Mouse (Mus musculus): Measurements from ENCODE around the gene Secisbp2. TPM values are rescaled to one million over a fixed set of nuclear protein-coding genes. Genes with fewer than 3 reads are reported as not detected.
A peak's percentile ranks its signal among the peaks of the same experiment; 100 is the strongest.

The Secisbp2 gene
- polyA plus RNA-seq, 1 experiment from 2014 or later, result 25.9 TPM

DNA sequence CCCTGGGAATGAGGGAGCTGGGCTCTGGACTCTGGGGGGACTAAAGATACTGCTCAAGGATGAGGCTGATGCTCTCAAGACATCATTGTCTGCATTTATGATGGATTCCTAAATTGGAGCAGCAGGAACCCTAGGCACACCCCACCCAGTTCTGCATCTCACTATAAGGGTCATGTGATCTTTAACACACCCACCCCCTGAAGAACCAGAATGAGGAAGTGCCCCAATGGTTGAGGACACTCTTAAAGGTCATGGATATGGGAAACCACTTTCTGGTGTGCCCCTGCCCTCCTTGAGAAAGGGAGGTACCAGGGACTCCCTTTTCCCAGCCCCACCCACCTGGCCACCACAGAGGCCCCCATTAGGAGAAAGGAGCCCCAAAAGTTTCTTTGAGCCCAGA is 45.0 kb downstream of the Secisbp2 start:
- Histone ChIP-seq H3K4me2 (no peak overlapping the region), H3K27me3 (no peaks in the 10 kb centered on the region), H3K4me3 (no peak overlapping the region), H3K4me1 (replicated peaks) (peaks cover 15% of the 10 kb centered on the region), H3K9me3 (replicated peaks) (no peaks in the 10 kb centered on the region), H3K9ac (no peak overlapping the region), H3K27ac (no peak overlapping the region), H3K36me3 (0 out of 2 replicates have a peak, but pooled peaks cover 1% of the 10 kb centered on the region)
- no peak for ATAC-seq (replicated peaks; ENCODE audit: insufficient number of reproducible peaks, insufficient read depth, low FRiP score, low read depth)

DNA sequence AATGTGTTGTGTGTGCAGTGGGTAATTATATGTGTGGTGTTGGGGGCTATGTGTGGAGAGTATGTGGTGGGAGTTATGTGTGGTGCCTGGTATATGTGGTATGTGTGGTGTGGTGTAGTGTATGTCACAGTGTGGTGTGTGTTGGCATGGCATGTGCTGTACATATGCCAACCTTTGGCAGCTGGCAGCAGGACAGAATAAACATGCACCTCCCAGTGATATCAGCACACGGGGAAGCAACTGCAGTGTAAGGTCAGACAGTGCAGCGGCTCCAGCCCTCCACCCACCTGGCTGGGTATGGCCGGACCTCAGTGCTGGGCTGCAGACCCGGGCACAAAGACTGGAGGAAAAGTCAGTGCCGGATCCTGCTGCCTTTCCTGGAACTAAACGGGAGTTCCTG is 46.0 kb downstream of the Secisbp2 start:
- Histone ChIP-seq H3K4me3 (no peak overlapping the region), H3K9ac (no peak overlapping the region), H3K9me3 (replicated peaks) (no peaks in the 10 kb centered on the region), H3K4me2 (0 out of 2 replicates have a peak overlapping the region, but pooled peaks have one; percentile 4), H3K4me1 (replicated peaks) (peaks cover 15% of the 10 kb centered on the region), H3K27me3 (no peaks in the 10 kb centered on the region), H3K27ac (peak overlapping the region; percentile 53), H3K36me3 (0 out of 2 replicates have a peak, but pooled peaks cover 6% of the 10 kb centered on the region)
- peak; percentile 65 for ATAC-seq (replicated peaks; ENCODE audit: insufficient number of reproducible peaks, insufficient read depth, low FRiP score, low read depth)
- 56% methylated on average over 6 of the region's 6 CpGs for WGBS

DNA sequence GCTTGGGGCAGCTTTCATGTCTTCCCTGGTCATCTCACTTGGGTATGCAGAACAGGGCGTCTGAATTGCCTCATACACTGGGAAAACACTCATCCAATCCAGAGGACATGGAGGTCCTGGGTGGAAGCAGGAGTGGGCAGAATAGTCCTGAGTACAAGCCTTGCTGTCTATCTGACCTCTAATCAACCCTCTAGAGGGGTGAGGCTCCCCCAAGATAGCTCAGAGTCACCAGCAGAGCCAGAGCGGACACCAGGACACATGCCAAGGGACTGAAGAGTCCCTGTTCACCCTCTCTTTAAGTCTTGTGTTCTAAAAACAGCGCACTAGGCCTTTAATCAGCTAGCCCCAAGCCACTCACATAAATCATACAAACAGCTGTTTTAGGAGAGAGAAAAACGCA is 46.4 kb downstream of the Secisbp2 start:
- no peaks in the 10 kb centered on the region for H3K27me3 ChIP-seq
- 39% methylated on average over 4 of the region's 4 CpGs for WGBS
- H3K27ac ChIP-seq, result peak overlapping the region; percentile 53
- 0 out of 2 replicates have a peak, but pooled peaks cover 6% of the 10 kb centered on the region for H3K36me3 ChIP-seq
- H3K4me1 ChIP-seq (replicated peaks), result peaks cover 15% of the 10 kb centered on the region
- 0 out of 2 replicates have a peak overlapping the region, but pooled peaks have one; percentile 4 for H3K4me2 ChIP-seq
- H3K4me3 ChIP-seq, result no peak overlapping the region
- ATAC-seq (replicated peaks; ENCODE audit: insufficient number of reproducible peaks, insufficient read depth, low FRiP score, low read depth), result peak; percentile 25; the same call in 1 of the 2 replicates
- H3K9ac ChIP-seq, result no peak overlapping the region
- H3K9me3 ChIP-seq (replicated peaks), result no peaks in the 10 kb centered on the region

DNA sequence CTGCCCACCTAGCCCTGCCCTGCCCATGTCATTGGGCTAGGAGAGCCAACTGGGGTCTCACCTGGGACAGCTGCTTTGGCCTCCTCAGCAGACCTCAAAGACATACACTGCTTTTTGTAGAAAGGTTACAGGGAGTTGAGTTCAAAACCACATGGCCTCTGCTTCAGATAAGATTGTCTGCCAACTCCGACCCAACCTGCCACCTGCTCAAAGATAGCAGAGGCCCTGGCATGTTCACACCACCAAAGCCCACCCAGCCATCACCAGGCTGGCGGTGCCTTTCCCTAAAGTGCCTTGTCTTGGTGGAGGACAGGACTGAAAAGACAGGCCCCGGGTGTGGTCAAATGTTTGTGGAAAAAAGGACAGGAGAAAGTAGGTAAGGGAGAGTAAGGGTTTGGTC is 46.8 kb downstream of the Secisbp2 start:
- no peak overlapping the region for H3K4me2 ChIP-seq
- peaks cover 15% of the 10 kb centered on the region for H3K4me1 ChIP-seq (replicated peaks)
- H3K9me3 ChIP-seq (replicated peaks), result no peaks in the 10 kb centered on the region
- whole genome bisulfite sequencing, result 44% methylated on average over 3 of the region's 3 CpGs
- 0 out of 2 replicates have a peak, but pooled peaks cover 6% of the 10 kb centered on the region for H3K36me3 ChIP-seq
- H3K27me3 ChIP-seq, result no peaks in the 10 kb centered on the region
- ATAC-seq (replicated peaks; ENCODE audit: insufficient number of reproducible peaks, insufficient read depth, low FRiP score, low read depth), result no peak
- H3K9ac ChIP-seq, result no peak overlapping the region
- peak overlapping the region; percentile 53 for H3K27ac ChIP-seq
- no peak overlapping the region for H3K4me3 ChIP-seq

DNA sequence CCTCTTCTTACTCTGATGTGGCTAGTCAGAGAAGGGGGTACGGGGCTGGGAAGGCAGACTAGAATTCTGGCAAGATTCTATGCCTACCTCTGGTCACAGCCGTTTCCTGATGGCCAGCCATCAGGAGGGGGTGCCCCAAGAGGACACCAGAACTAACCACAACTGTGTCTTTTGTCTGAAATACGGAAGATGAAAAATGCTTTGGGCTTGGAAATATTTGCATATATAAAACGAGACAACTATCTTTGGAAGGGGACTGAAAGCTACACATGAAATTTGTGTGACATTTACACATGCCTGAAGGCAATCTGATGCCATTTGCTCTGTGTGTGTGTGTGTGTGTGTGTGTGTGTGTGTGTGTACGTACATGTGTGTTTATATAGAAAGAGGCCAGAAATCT is 52.4 kb downstream of the Secisbp2 start:
- Histone ChIP-seq H3K27me3 (no peaks in the 10 kb centered on the region), H3K4me2 (no peak overlapping the region), H3K36me3 (0 out of 2 replicates have a peak, but pooled peaks cover 13% of the 10 kb centered on the region), H3K9ac (0 out of 2 replicates have a peak overlapping the region, but pooled peaks have one; percentile 10), H3K4me3 (no peak overlapping the region), H3K9me3 (replicated peaks) (no peaks in the 10 kb centered on the region), H3K27ac (no peak overlapping the region), H3K4me1 (replicated peaks) (no peaks in the 10 kb centered on the region)
- no peak for ATAC-seq (replicated peaks; ENCODE audit: insufficient number of reproducible peaks, insufficient read depth, low FRiP score, low read depth)
- 71% methylated on average over 5 of the region's 5 CpGs for WGBS

DNA sequence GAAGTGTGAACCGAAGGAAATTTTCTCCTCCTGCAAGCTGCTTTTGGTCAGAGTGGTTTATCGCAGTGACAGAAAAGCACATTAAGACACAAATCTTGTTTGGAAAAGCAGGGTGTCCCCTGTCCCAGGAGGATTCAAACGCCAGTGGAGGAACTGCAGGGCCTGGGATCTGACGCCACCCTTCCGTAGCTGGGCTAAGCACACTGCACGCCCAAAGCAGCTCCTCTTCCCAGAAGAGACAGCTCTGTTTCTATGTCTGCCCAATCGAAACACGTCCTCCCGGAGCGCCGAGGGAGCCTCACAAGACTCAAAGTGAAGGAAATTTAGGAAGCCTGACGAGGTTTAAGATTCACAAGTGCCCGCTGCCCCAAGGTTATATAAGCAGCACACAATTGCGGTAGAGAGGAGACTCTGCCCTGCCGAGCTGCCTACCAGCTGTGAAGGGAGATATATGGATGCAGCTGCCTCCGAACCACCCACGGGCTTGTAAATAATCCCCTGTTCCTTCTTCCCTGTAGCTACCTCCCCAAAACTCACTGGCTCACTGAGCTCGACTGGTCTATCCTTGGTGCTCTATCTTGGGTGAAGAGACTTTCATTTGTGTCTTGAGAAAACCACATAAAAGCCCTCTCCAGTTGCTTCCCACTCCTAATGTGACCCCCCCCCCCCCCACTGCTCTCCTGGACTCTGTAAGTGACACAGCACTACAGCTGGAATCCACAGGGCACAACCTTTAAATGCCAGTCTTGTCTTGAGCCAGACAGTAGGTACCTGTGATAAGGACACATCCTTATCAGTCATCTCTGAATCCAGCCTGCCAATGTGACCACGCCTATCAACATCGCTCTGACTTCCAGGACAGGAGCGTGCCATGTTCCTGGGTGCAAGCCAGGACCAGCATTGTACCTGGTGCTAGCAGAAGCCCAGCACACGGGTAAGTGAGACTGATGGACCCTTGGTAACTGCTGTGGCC is 54.7 kb downstream of the Secisbp2 start:
- H3K27ac ChIP-seq, result no peak overlapping the region
- no peaks in the 10 kb centered on the region for H3K27me3 ChIP-seq
- no peaks in the 10 kb centered on the region for H3K9me3 ChIP-seq (replicated peaks)
- WGBS, result 63% methylated on average over 22 of the region's 22 CpGs
- no peaks in the 10 kb centered on the region for H3K4me1 ChIP-seq (replicated peaks)
- H3K9ac ChIP-seq, result no peak overlapping the region
- H3K36me3 ChIP-seq, result 0 out of 2 replicates have a peak, but pooled peaks cover 13% of the 10 kb centered on the region
- no peak overlapping the region for H3K4me3 ChIP-seq
- H3K4me2 ChIP-seq, result no peak overlapping the region
- no peak for ATAC-seq (replicated peaks; ENCODE audit: insufficient number of reproducible peaks, insufficient read depth, low FRiP score, low read depth)

DNA sequence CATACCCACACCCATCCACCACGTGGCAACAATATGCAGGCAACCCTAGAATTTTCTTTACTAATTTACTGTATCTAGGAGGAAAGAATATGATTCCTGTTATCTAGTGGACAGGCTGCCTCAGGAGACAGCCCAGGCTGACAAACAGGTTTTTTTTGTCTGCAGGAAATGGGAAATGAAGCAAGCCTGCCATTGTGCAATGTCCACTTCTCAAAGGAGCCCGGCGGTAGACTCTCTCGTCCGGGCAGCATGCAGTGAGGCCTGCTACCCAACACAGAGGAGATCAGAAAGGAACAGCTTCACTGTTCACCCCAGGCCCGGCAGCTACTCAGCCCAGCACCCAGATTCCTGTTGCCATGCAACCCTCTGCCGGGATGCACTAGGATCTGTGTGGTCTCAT is 59.2 kb downstream of the Secisbp2 start:
- Histone ChIP-seq H3K9ac (no peak overlapping the region), H3K4me2 (no peak overlapping the region), H3K9me3 (replicated peaks) (no peaks in the 10 kb centered on the region), H3K4me1 (replicated peaks) (peaks cover 5% of the 10 kb centered on the region; the same call in 1 of the 2 replicates), H3K27ac (no peak overlapping the region), H3K4me3 (no peak overlapping the region), H3K27me3 (no peaks in the 10 kb centered on the region), H3K36me3 (peaks cover 11% of the 10 kb centered on the region; the same call in 1 of the 2 replicates)
- no peak for ATAC-seq (replicated peaks; ENCODE audit: insufficient number of reproducible peaks, insufficient read depth, low FRiP score, low read depth)
- WGBS, result 55% methylated on average over 7 of the region's 7 CpGs

DNA sequence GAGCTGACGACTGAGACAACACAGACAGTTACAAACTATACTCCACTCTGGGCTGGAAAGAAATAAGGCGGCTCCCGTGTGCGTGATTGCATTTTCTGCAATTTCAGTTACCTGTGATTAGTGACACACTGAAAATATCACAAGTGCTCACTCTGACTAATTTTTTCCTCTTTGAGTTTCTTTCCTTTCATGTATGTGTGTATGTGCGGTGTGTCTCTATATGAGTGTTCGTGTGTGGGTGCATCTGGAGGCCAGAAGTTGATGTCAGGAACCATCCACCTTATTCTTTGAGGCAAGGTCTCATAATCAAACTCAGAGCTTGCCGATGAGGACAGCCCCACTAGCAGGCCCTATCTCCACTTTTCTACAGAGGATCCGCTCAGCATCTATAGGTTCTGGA is 60.5 kb downstream of the Secisbp2 start:
- no peak overlapping the region for H3K27ac ChIP-seq
- no peak overlapping the region for H3K9ac ChIP-seq
- WGBS, result 88% methylated on average over 8 of the region's 8 CpGs
- no peaks in the 10 kb centered on the region for H3K27me3 ChIP-seq
- H3K4me1 ChIP-seq (replicated peaks), result peaks cover 15% of the 10 kb centered on the region
- H3K36me3 ChIP-seq, result peaks cover 11% of the 10 kb centered on the region; the same call in 1 of the 2 replicates
- H3K4me2 ChIP-seq, result no peak overlapping the region
- no peak overlapping the region for H3K4me3 ChIP-seq
- no peak for ATAC-seq (replicated peaks; ENCODE audit: insufficient number of reproducible peaks, insufficient read depth, low FRiP score, low read depth)
- H3K9me3 ChIP-seq (replicated peaks), result no peaks in the 10 kb centered on the region

DNA sequence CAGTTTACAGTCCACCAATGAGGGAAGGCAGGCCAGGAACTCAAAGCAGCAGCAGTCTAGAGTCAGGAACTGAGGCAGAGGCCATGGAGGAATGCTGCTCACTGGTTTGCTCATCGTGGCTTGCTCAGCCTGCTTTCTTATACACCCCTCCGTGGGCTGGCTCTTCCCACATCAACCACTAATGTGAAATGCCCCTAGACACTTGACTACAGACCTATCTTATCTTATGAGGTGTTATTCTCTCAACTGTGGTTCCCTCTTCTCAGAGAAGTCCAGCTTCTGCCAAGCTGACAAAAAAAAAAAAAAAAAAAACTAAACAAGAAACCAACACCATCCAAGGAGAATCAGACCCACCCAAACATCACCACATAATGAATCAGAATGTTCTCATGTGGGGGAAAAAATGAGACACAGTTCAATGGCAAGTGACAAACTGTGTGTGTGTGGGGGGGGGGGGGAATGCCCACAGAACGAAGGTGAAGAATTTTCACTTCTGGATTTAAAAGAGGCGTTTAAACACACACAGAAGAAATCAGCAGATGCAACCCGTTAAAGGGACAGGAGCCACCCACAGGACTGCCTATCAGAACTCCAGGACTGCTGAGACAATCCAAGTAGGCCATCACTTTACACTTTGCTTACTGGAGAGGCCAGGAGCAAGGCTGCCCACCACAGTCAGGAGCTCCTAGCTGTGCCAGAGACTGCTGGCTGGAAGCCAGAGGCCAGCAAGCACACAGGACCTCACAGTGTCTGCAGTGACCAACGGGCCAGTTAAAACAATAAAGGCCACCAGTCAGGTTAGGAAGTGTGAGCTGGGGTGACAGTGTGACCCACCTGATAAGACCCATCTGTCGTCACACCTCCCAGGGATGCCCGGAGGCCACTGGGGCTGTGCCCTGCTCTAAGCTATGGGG is 65.1 kb downstream of the Secisbp2 start:
- Histone ChIP-seq H3K36me3 (peaks cover 16% of the 10 kb centered on the region), H3K27ac (peak overlapping the region; percentile 46), H3K9me3 (replicated peaks) (no peaks in the 10 kb centered on the region), H3K4me1 (replicated peaks) (peaks cover 19% of the 10 kb centered on the region), H3K27me3 (no peaks in the 10 kb centered on the region), H3K4me2 (no peak overlapping the region), H3K9ac (no peak overlapping the region), H3K4me3 (no peak overlapping the region)
- WGBS, result 25% methylated on average over 8 of the region's 8 CpGs
- peak; percentile 82 for ATAC-seq (replicated peaks; ENCODE audit: insufficient number of reproducible peaks, insufficient read depth, low FRiP score, low read depth)

DNA sequence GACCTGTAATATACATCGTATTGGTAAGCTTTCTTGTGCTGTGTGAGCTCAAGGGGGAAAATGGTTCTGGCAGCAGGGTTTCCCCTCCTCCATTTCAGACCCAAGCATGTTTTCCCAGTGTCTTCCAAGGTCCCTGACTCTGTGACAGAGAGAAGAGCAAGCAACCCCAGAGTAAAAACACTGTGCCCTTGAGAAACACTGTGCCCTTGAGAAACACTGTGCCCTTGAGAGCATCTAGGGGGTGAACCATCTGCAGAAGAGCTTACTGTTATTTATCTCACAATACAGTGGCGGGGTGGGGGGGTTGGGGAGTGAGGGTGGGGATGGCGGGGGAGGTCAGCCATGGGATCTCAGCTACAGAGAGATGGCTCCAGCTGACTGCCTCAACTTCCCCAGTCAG is 67.8 kb downstream of the Secisbp2 start:
- no peaks in the 10 kb centered on the region for H3K9me3 ChIP-seq (replicated peaks)
- WGBS, result 76% methylated on average over 3 of the region's 3 CpGs
- no peak overlapping the region for H3K9ac ChIP-seq
- H3K4me3 ChIP-seq, result no peak overlapping the region
- peaks cover 19% of the 10 kb centered on the region for H3K4me1 ChIP-seq (replicated peaks)
- H3K27ac ChIP-seq, result no peak overlapping the region
- no peak for ATAC-seq (replicated peaks; ENCODE audit: insufficient number of reproducible peaks, insufficient read depth, low FRiP score, low read depth)
- H3K4me2 ChIP-seq, result no peak overlapping the region
- H3K27me3 ChIP-seq, result no peaks in the 10 kb centered on the region
- peaks cover 9% of the 10 kb centered on the region; the same call in 1 of the 2 replicates for H3K36me3 ChIP-seq

DNA sequence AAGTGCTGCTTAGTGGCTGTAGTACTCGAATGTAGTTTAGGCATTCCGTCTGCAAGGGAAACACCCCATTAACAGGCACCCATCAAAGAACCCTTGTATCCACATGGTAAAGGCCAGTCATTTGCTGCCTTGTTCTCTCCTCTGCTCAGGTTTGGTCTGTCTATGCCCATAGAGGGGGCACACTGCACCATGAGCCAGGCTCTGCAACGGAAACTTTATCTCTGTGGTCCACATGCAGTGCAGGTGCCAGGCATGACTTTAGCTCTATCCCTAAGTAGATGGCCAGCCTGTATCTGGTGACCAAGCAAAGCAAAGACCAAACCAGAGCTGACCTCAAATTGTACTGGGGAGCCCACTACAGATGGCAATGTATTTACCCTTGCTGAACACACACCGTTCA is 69.1 kb downstream of the Secisbp2 start:
- Histone ChIP-seq H3K27me3 (no peaks in the 10 kb centered on the region), H3K27ac (no peak overlapping the region), H3K9me3 (replicated peaks) (no peaks in the 10 kb centered on the region), H3K4me1 (replicated peaks) (peaks cover 13% of the 10 kb centered on the region), H3K36me3 (peaks cover 5% of the 10 kb centered on the region; the same call in 1 of the 2 replicates), H3K9ac (no peak overlapping the region), H3K4me2 (no peak overlapping the region), H3K4me3 (no peak overlapping the region)
- no peak for ATAC-seq (replicated peaks; ENCODE audit: insufficient number of reproducible peaks, insufficient read depth, low FRiP score, low read depth)
- WGBS, result 86% methylated on average over 4 of the region's 4 CpGs
